Mouse (Mus musculus) heart, adult 11 months (tissue): ENCODE results near the gene Grm1.
A peak's percentile ranks its signal among the peaks of the same experiment; 100 is the strongest.

Experiments used
- DNase-seq: peaks from one replicate; pipeline ENCODE4 v3.0.0; 2022

The Grm1 gene

GRCm38 (mm10) chr10:10827308-10827707 is 254.8 kb downstream of the Grm1 start:
- DNase-seq: peak; percentile 13

- no peak for DNase-seq
These were observed 264.1 kb downstream of the Grm1 start for GRCm38 (mm10) chr10:10818061-10818460.

- no peak for DNase-seq
These were observed 267.4 kb downstream of the Grm1 start for GRCm38 (mm10) chr10:10814631-10815216.

GRCm38 (mm10) chr10:10812750-10813711 is 269.1 kb downstream of the Grm1 start:
- DNase-seq: peak; percentile 68

GRCm38 (mm10) chr10:10809777-10810176 is 272.4 kb downstream of the Grm1 start:
- peak; percentile 28 for DNase-seq

GRCm38 (mm10) chr10:10795321-10795720 is 286.8 kb downstream of the Grm1 start:
- no peak for DNase-seq

GRCm38 (mm10) chr10:10790458-10790857 is 291.7 kb downstream of the Grm1 start:
- no peak for DNase-seq

- DNase-seq: no peak
These were observed 292.2 kb downstream of the Grm1 start for GRCm38 (mm10) chr10:10789967-10790366.

- no peak for DNase-seq
These were observed 294.2 kb downstream of the Grm1 start for GRCm38 (mm10) chr10:10787906-10788416.

- DNase-seq: no peak
These were observed 297.0 kb downstream of the Grm1 start for GRCm38 (mm10) chr10:10785122-10785521.

- no peak for DNase-seq
These were observed 307.3 kb downstream of the Grm1 start for GRCm38 (mm10) chr10:10774827-10775226.

GRCm38 (mm10) chr10:10763015-10763414 is 319.1 kb downstream of the Grm1 start:
- no peak for DNase-seq

- DNase-seq: peak; percentile 88
These were observed 320.9 kb downstream of the Grm1 start for GRCm38 (mm10) chr10:10761274-10761673.

GRCm38 (mm10) chr10:10760801-10761200 is 321.4 kb downstream of the Grm1 start:
- no peak for DNase-seq

- no peak for DNase-seq
These were observed 331.1 kb downstream of the Grm1 start for GRCm38 (mm10) chr10:10751033-10751432.

- no peak for DNase-seq
These were observed 338.1 kb downstream of the Grm1 start for GRCm38 (mm10) chr10:10744097-10744496.

- no peak for DNase-seq
These were observed 340.0 kb downstream of the Grm1 start for GRCm38 (mm10) chr10:10742172-10742571.

GRCm38 (mm10) chr10:10741314-10741713 is 340.8 kb downstream of the Grm1 start:
- no peak for DNase-seq

GRCm38 (mm10) chr10:10740729-10741128 is 341.4 kb downstream of the Grm1 start:
- DNase-seq: no peak

GRCm38 (mm10) chr10:10737041-10737681 is 345.0 kb downstream of the Grm1 start:
- peak; percentile 90 for DNase-seq

- no peak for DNase-seq
These were observed 347.6 kb downstream of the Grm1 start for GRCm38 (mm10) chr10:10734561-10734960.

GRCm38 (mm10) chr10:10733092-10733491 is 349.1 kb downstream of the Grm1 start:
- no peak for DNase-seq

GRCm38 (mm10) chr10:10726501-10726900 is 355.7 kb downstream of the Grm1 start:
- DNase-seq: no peak
